Mouse (Mus musculus): ENCODE data around the gene Rps6kb1.

The Rps6kb1 gene

DNA sequence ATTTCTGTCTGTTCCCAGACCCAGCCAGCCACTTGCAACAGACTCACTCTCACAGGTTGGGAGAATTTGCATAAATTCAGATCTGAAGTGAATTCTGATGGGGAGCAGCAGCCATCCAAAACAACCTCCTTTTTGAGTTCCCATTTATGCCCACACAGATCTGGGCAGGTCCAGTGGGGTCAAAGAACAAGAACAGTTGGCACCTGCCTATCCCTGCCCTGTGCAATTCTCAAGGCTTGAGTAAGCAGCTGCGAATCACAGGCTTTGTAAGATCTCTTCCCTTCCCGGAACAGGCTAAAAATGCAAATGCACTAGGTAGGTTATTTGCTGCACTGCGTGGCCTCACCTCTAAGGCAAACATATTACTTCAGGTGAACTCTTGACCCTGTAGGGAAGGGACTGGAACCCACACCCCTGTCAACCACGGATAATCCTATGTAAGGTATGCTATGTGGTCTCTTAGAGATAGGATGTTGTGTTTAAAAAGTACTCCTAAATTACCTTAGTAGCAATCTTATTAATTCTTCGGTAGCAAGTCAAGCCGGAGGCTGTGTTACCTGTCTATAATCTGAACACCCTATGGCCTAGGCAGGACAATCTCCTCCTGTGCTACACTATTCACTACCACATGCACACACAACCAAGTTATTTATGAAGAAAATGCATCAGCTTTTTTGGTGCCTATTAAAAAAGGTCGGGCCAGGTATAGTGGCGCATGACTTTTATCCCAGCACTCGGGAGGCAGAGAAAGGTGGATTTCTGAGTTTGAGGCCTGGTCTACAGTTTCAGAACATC, 35.9 kb upstream of the Rps6kb1 start:
- peak; percentile 71 to 91 for DNase-seq

DNA sequence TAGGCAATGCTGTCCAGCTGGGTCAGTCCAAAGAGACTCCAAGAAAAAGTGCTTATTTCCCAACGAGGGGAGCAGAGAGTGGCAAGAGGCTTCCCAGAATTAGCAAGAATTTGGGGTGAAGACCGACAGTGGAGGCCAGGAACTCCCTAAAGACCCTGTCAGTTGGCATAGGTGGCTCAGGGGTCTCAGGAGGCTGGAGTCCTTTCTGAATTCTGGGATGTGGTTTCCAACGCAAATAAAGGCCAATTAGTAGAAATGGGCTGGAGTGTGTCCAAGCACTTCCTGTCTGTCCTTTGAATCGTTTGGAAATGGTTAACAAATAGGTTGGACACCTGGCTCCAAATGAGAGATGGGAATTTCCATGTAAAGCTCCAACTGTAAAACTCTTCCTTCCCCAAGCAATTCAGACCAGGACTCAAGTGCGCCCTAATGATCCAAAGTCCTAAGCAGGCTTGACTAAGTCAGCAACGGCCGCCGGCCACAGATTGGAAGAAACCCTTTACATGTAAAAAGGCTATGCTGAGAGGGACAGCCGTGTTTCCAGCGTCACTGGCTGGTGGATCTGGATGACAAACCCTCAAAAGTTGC, 35.2 kb upstream of the Rps6kb1 start:
- DNase-seq: peak; percentile 62 to 79

DNA sequence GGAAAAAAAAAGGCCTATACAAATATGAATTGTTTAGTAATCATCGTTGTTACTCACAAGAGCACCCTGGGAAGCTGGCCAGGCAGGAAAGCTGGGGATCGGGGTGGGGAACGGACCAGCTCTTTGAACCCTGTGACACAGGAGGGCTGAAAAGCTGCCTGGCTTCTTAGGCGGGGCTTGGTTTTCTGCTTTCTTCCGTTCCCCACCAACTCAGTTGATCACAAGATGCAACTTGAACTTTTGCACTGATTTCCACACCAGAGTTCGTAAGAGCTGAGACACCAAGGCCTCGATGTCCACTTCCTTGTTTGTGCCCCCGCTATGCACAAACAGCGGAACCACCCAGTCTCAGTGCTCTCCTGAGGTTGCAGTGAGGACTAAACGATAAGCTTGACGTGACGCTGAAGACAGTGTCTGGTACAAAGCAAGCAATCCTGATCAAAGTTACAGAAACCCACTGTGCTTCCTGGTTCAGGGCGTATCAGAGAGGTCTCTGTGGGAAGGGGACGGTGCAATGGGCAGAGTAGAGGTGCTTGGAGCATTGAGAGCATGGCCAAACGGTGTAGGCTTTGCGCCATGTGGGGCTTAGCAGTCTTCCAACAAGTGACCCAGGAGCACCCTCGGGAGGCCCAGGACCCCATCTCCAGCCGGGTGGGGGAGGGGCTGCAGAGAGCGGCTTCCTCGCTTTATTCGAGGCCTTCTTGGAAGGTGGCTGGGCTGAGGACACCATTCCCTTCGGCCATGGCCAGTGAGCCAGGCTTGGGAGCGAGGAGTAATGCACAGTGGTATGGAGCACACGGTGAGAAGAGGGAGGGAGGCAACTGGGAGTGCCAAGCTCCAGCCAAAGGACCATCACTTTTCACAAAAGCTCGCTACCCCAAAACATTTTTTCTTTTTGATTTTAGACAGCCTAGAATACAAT, 34.5 kb upstream of the Rps6kb1 start:
- DNase-seq: peak; percentile 76 to 93

DNA sequence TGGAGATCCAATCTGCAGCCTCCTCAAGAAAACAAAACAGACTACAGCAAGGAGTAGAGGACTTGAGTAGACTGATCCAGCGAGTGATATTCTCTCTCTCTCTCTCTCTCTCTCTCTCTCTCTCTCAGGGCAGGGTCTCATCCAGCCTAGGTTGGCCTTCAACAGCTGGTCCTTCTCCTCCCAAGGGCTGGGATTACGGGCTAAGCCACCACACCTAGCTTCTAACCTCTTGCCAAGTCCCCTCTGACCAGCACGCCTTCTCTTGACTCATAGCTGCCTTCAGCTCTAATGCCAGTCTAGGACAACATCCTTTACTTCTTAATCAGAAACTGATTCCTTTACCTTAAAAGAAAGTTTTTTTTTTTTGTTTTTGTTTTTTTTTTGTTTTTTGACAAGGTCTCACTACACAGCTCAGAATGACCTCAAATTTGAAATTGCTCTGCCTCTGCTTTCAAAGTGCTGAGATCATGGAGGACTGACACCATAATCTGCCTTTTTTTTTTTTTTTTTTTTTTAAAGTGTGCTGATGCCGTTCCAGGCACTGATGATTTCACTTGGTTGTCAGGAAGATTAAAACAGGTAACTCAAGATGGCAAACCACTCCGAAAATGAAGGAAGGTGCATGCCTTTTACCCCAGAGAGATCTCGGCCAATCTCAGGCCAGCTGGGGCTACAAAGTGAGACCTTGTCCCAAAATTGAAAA, 33.7 kb upstream of the Rps6kb1 start:
- no peak for DNase-seq

DNA sequence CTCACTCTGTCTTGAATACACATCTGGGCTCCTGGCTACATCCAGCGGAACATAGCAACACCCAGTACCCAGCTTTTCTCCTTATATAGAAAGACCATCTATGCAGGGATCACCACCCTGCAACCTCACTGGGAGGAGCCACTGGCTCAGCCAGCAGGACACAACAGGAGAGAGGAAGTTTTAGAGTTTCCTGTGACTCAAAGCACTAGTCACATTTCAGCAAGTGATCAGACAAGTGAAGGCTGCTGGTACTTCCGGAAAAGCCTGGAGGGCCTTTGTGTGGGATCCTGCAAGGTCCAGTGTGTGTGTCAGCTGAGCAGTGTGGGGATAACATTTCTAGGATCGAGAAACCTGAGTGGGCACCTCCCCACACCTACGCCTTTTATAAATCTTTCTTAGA, 32.6 kb upstream of the Rps6kb1 start:
- DNase-seq: peak; percentile 30 to 66

DNA sequence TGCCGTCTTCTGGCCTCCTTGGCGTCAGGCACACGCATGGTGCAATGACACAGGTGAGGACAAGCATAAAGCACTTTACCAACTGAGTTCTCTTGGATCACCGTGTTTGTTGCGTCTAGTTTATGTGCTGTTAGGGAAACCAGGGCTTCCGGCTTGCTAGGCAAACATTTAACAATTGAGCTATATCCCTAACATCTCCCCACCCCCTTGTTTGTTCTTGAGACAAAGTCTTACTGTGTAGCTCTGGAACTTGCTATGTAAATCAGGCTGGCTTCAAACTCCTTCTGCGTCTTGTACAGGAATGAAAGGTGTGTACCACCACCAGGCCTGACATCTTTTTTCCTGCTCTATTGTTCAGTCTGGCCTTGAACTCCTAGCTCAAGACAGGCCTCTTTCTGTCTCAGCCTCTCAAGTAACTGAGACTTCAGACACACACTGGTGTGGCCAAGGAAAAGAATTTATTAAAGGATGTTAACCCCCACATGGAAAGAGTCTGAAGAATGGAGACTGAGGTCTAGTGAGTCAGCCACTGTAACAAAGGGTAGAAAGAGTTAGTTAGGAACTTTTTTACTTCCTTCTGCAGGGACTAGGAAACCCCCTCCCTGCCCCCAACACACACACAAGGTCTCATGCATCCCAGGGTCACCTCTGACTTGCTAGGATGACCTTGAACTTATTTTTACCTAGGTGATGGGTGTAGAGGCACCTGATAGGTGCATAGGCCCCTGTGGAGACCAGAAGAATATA, 31.2 kb upstream of the Rps6kb1 start:
- DNase-seq: no peak

DNA sequence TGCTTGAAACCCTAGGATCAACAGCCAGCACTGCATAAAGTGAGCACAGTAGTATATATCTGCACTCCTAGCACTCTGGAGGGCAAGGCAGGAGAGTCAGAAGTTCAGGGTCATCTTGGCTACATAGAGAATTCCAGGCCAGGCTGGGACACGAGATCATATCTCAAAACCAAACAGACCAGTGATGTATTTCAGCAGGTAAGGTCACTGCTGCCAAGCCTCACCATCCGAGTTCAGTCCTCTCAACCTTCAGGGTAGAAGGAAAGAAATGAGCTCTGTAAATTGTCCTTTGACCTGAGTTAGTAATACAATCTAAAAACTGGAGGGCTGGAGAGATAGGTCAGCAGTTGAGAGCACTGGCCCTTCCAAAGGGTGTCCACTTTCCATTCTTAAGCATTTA, 29.8 kb upstream of the Rps6kb1 start:
- DNase-seq: peak in 1 of 2 experiments; percentile 57

DNA sequence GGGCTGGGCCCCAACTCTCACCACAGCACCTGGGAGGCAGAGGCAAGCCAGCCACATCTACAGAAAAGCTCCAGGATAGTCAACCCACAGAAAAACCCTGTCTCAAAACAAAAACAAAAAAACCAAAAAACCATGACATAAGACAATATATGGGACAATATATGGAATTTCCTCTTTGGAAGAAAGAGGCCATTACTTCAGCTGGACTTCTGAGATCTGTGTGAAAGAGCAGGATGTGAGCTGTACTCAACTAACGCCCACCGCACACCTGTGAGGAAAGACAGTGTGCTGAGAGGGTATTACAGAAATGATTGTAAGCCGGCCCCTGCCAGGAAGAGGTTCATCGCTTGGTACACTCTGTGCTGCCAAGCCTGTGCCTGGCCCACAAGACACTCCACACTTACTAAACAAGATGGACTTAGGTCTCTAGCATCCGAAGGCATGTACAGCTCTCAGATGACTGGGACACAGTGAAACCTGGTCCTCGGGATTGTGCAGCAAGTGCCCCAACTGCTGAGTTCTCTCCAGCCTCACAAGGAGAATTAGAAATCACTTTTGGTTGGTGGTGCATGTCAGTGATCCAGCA, 29.1 kb upstream of the Rps6kb1 start:
- DNase-seq: peak; percentile 39 to 88

DNA sequence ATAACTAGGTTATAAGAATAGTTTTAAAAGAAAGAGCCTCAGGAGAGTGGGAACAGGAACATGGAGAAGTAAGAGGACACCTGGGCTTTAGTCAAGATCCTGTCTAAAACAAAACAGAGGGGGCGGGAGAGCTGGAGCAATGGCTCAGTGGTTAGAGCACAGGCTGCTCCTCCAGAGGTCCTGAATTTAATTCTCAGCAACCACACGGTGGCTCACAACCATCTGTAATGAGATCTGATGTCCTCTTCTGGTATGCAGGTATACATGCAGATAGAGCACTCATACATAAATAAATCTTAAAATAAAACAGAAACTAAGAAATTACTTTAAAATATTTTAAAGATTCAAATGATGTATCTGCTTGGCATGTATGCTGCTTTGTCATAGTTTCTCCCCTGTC, 28.0 kb upstream of the Rps6kb1 start:
- DNase-seq: no peak

DNA sequence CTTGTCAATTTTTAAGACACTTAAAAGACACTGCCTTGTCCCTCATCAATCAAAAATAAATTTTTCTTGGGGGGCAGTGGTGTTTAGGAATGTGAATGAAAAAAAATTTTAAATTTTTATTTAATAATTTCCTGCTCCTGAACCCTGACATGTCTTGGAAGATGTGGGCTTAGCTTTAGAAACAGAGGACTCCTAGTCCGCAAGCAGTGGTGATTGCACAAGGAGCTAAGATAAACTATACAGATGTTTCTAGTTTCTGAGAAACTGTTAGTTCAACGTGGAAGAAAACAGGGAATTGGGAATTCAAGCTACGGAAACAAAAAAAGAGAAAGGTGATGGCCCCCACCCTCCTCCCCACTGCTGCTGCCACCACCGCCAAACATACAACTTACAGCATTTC, 27.3 kb upstream of the Rps6kb1 start:
- no peak for DNase-seq

DNA sequence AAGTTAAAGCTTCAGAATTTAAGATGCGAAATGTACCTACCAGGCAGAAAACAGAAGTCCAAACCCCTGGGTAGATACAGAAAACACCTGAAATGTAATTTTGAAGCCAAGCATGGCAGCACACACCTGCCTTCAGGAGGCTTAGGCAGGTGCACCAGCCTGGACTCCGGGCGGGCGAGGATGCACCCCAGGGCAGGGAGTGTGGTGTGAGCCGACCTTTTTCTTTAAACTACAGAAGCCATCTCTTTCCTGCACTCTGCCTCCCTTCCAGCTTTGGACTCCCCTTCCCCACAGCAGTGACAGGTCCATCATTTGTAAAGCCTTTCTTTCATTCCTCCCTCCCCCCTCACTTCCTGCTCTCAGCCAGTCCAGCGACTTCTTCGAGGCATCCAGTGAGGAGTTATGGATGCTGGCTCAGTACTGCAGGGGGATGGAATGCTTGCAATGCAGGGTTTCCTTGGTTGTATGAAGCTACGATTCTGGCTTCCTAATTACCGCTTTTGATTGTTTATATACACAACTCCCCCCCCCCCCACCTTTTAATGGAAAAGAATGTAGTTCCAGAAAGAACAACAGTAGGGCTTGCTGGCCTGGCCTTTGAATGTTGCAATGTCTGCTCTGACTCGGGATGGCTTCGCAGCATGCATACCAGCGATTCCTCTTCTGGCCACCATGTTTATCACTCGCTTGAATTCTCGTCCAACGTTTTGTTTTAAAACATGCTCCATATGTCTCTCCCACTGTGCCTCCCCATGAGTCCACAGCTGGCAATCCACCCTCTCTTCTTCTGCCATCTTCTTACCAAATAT, 26.6 kb upstream of the Rps6kb1 start:
- DNase-seq: no peak

DNA sequence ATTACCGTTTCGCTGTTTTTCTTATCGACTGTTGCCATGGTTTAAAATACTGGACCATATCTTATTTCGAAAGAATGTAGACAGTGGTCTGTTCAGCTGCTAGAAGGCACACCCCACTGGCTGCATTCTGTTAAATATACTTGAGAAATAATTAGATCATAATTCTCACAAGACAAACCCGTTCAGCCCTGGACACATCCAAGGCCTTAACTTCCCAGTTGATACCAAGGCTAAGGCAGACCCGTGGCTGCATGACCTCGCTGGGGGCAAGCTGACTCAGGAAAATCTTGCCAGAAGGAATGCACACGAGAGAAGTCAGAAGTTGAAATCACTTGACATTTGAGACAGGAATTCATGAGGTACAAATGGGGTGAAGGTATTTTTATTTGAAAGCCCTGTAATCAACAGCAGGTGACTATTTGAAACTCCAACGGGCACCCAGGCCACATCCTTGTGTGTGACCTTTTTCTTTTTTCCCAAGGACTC, 25.7 kb upstream of the Rps6kb1 start:
- peak; percentile 43 to 73 for DNase-seq

DNA sequence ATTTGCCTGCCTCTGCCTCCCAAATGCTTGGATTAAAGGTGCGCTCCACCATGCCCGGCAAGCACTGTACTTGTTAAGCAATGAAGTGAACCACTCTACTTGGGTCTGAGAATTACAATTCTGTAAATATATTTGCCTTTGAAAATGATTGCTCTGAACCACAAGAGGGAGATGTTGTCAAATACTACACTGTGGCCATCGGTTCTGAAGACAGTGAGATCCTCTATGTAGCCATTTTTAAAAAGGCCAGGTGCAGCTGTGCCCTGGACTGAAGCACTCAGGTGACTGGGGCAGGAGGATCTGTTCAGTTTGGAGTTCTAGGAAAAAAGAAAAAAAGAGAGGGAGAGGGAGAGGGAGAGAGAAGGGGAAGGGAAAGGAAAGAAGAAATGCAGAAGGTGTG, 23.8 kb upstream of the Rps6kb1 start:
- DNase-seq: no peak

DNA sequence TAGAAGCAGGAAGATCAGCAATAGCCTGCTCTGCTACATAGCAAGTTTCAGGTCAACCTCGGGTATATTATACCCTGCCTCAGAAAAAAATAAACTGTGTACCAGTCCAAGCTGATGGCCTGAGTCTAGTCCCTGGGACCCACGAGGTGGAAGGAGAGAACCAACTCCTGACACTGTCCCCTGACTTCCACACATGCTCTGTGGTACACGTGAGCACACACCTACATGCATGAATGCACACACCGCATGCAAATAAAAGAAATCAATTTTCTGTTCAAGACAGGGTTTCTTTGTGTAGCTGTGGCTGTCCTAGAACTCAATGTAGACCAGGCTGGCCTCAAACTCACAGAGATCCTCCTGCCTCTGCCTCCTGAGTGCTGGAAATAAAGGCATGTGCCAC, 13.7 kb upstream of the Rps6kb1 start:
- DNase-seq: no peak

DNA sequence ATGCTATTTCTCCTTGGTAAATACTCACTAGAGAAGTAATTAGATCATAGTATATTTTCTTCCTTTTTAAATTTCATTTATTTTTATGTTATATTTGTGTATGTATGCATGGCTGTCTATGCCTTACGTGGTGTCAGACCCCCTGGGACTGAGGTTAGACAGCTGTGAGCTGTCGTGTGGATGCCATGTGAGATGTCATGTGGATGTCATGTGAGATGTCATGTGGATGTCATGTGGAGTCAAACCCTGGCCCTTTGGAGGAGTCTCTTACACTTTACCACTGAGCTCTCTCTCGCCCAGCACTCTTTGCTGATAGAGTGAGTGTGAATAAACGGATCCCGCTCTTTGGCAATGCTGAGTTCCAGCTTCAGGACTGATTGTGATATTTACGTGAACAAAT, 8.9 kb upstream of the Rps6kb1 start:
- DNase-seq: no peak

DNA sequence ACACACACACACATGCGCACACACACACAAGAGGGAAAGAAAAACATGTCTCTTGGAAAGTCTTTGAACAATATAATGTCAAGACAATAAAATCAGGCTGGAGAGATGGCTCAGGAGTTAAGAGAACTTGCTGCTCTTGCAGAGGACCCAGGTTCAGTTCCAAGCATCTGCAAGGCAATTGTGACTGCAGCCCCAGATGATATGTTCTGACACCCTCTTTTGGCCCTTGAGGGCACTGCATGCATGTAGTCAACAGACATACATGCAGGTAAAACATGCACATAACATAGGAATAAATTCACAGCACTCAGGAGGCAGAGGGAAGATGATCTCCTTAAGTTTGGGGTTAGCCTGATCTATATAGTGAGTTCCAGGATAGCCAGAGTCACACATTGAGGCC, 2.8 kb upstream of the Rps6kb1 start:
- DNase-seq: peak in 1 of 2 experiments; percentile 13

DNA sequence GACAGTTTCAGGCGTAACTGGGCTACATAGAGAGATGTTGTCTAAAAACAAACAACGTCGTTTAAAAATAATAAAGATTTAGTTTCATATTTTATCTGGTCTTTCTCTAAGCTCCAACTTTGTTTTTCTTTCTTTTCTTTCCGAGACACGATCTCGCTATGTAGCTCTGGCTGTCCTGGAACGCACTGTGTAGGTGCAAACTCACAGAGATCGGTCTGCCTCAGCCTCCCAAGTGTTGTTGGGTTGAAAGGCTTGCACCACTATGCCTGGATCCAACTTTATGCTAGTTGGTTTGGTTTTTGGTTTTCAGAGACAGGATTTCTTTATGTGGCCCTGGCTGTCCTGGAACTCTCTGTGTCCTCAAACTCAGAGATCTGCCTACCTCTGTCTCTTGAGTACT, 951 bp upstream of the Rps6kb1 start:
- DNase-seq: no peak

DNA sequence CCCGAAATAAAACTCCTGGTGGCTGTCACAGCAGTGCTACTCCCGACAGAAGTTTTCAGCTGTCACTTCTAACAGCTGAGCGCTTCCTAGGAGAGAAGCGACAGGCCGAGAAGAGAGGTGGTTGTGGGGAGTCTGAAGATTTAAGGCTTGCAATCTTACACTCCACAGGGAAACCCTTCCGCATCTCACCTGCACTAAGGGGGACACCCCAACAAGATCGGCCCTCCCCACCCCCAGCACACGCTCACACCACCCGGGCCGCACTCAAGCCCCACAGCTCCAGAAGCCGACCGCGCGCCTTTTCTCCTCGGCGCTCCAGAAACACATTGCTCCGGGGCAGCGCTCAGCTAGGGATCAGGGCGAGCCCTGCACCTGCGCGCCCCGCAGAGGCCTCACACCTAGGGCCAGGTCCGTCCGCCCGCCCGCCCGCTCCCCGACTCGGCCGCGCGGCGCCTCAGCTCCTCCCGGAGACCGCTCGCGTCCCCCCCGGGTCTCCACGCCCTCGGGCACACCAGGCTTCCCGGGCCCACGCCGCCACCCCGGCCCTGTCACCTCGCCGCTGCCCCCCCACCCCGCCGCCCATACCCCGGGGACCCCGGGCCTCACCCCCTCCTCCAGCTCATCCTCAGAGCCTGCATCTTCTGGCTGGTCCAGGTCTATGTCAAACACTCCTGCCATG, 506 bp downstream of the Rps6kb1 start:
- DNase-seq: peak; percentile 44 to 74

DNA sequence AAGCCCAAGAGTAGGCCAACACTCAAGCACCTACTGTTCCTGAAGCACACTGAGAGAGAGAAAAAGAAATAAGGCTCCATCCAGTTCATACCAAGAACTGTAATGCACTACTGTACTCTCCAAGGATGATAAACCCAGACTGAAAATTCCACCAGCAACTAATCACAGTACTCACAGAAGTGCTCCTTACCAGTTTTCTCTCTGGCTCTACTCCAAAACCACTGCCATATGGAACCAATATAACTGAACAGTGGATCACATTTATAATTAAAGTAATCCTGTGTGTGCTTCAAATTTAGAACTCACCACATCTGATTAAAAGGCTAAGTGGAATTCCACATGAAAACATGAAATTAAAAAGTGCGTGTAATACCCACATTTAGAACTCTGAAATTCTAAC, 1.8 kb downstream of the Rps6kb1 start:
- no peak for DNase-seq

DNA sequence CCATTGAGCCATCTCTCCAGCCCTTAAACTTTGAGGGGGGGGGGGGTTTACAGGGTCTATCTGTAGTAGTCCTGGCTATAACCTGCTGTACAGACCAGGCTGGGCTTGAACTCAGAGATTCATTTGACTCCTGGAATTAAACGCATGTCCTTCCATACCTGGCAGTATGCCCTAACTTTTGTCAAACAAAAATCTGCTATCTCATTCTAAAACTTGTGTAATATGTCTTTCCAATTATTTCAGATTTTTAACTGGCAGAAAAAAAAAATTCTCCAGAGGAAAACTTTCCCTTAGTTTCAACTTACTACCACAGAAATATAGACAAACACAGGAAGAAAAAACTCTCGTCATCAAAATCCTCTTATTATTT, 4.1 kb downstream of the Rps6kb1 start:
- no peak for DNase-seq
